Mouse (Mus musculus) lung, embryonic 14.5 days (tissue): ENCODE measurements around the gene Nfkbil1. TPM values are rescaled to one million over a fixed set of nuclear protein-coding genes. Genes with fewer than 3 reads are reported as not detected.

Experiments
- ATAC-seq: fragments of 200-750 bp; cut with Nextera tagmentation; 2 replicates; pipeline ENCODE4 v1.8.0; 2017; ENCODE audit warnings: mild to moderate bottlenecking, moderate TSS enrichment, moderate library complexity; ENCODE audit not compliant: insufficient read depth
- DNase-seq: peaks from one replicate; pipeline ENCODE4 v3.0.0-alpha.2; 2015
- H3K27ac ChIP-seq: fragments of 300-500 bp; sonication (generic); 2 replicates; pipeline ENCODE4 v1.5.1; 2014; ENCODE audit warnings: low read depth, mild to moderate bottlenecking, moderate library complexity
- H3K27me3 ChIP-seq: fragments of 300-500 bp; sonication (generic); 2 replicates; pipeline ENCODE4 v1.6.1; 2014; ENCODE audit warnings: low read length, control low read depth; ENCODE audit not compliant: insufficient read depth
- H3K36me3 ChIP-seq: fragments of 300-500 bp; sonication (generic); 2 replicates; pipeline ENCODE4 v1.6.1; 2014; ENCODE audit warnings: control low read depth; ENCODE audit not compliant: insufficient read depth
- H3K4me1 ChIP-seq: fragments of 300-500 bp; sonication (generic); 2 replicates; pipeline ENCODE4 v1.6.1; 2014; ENCODE audit warnings: antibody characterized with exemption, control low read depth; ENCODE audit not compliant: insufficient read depth
- H3K4me2 ChIP-seq: fragments of 300-500 bp; sonication (generic); 2 replicates; pipeline ENCODE4 v1.6.1; 2014; ENCODE audit warnings: mild to moderate bottlenecking
- H3K4me3 ChIP-seq: fragments of 300-500 bp; sonication (generic); 2 replicates; pipeline ENCODE4 v1.5.1; 2014; ENCODE audit warnings: low read depth, low read length
- H3K9ac ChIP-seq: fragments of 300-500 bp; sonication (generic); 2 replicates; pipeline ENCODE4 v1.6.1; 2014
- H3K9me3 ChIP-seq: fragments of 300-500 bp; sonication (generic); 2 replicates; pipeline ENCODE4 v1.6.1; 2016; ENCODE audit warnings: low read depth, low read length, control low read depth
- CTCF ChIP-seq: IDR thresholded peaks from 2 replicates; pipeline ENCODE4 v1.5.1; 2016; ENCODE audit warnings: antibody characterized with exemption, low read depth
- WGBS: fragments of 180-500 bp; shearing (Covaris S2); extraction: QIAGEN DNeasy Blood & Tissue Kit; methylation state at CpG from one replicate; pipeline ENCODE4 v1.1.7; 2014; 5-methylcytosine and 5-hydroxymethylcytosine counted together
- polyA plus RNA-seq: library from polyadenylated mRNA; unstranded; fragments of >200 nt; fragmentation: Nextera tagmentation; extraction: Ambion mirVana; gene quantifications from 2 replicates; pipeline ENCODE4 v1.2.1, GENCODE M21; 2014

The Nfkbil1 gene
- polyA plus RNA-seq, 1 experiment from 2014 or later, result 4.5 TPM

DNA sequence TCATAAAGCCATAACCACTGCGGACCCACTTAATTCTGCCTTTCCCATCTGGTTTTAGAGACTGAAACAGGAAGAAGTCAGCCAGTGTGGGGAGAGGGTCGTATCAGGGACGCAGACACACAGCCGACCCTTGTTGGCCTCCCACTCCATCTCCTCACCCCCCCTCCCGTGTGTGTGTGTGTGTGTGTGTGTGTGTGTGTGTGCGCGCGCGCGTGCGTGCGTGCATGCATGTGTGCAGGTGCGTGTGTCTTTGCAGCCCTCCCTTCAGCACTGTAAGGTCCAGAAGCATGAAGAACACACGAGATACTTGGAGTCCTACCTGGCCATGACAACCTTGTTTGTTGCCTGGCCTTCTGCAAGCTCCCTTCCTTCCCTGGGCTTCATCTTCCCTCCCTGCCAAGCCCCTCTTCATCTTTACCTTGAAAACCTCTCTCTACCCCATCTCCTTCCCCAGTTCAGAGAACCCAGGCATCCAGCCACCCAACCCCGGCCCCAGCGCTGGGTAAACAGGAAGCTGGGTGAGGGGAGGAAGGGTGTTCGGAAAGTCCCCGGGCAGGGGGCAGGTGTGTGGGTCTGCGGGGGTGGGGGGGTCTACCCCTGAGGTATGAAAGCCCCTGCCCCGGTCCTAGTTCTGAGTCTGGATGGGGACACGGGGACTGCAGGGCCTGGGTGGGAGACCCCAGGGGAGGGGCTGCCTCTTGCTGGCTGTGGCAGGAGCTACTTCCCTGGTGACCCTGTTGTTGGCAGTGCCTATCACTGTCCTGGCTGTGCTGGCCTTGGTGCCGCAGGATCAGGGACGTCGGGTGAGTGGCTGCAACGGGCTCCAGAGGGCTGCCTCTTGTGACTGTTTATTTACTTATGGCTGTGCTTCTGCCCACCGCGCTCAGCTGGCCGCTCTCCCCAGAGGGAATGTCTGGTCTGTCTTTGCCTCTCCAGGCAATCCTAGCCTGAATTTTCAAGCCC lies 41.4 kb downstream of the Nfkbil1 start, which contains the start of gene Ltb:
TSS of gene Ltb (plus strand) at position 559 of the 963 bp plus-strand sequence.
- H3K36me3 ChIP-seq, result no peaks in the 10 kb centered on the region
- no peak for TF ChIP-seq CTCF
- no peaks in the 10 kb centered on the region for H3K9me3 ChIP-seq
- peak within 1 kb of the TSS; percentile 41; the same call in 1 of the 2 replicates for H3K4me3 ChIP-seq
- no peak within 1 kb of the TSS for H3K9ac ChIP-seq
- H3K27me3 ChIP-seq, result peaks cover 33% of the 10 kb centered on the region
- ATAC-seq (no peak), DNase-seq (no peak)
- H3K4me1 ChIP-seq, result no peaks in the 10 kb centered on the region; the same call in none of the 2 replicates
- H3K4me2 ChIP-seq, result peak within 1 kb of the TSS; percentile 77; the same call in 1 of the 2 replicates
- WGBS, result 41% methylated on average over 28 of the region's 28 CpGs
- H3K27ac ChIP-seq, result no peak within 1 kb of the TSS

DNA sequence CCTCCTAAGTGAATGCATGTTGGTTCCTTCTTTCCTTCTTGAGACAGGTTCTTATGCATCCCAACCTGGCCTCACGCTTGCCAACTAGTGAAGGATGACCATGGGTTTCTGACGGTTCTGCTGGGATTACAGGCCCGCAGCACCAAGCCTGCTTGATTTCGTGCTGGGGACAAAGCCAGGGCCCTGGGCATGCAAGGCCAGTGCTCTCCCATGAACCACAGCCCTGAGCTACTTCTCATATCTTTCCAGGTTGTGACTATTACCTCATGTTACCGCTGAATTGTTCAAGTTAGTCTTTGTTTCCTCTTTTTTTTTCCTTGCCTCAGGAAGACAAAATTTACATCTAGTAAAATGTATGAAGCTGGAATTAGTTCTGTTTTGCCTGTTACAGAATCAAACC lies 42.7 kb downstream of the Nfkbil1 start:
- no peak for TF ChIP-seq CTCF
- no peaks in the 10 kb centered on the region; the same call in none of the 2 replicates for H3K4me1 ChIP-seq
- no peaks in the 10 kb centered on the region for H3K36me3 ChIP-seq
- no peaks in the 10 kb centered on the region for H3K9me3 ChIP-seq
- H3K27me3 ChIP-seq, result peaks cover 30% of the 10 kb centered on the region
- DNase-seq, result no peak
- H3K4me2 ChIP-seq, result no peak overlapping the region
- no peak for ATAC-seq
- no peak overlapping the region for H3K27ac ChIP-seq
- H3K9ac ChIP-seq, result no peak overlapping the region
- 82% methylated on average over 5 of the region's 5 CpGs for WGBS
- H3K4me3 ChIP-seq, result no peak overlapping the region

DNA sequence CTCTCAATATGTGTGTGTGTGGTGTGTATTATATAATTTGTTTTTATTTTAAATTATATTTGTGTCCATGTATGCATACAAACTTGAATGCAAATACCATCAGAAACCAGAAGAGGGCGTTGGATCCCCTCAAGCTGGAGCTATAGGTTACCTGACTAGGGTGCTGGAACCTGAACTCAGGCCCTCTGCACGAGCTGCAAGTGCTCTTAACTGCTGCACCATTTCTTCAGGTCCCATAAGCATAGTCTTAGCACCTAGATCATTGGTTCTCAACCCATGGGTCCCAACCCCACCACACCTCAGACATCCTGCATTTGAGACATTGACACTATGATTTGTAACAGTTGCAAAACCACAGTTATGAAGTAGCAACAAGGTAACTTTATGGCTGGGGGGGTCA lies 43.9 kb downstream of the Nfkbil1 start:
- ATAC-seq, result no peak
- TF ChIP-seq CTCF, result peak; percentile 23; the same call in 1 of the 2 replicates
- Histone ChIP-seq H3K9ac (no peak overlapping the region), H3K4me1 (no peaks in the 10 kb centered on the region; the same call in none of the 2 replicates), H3K27ac (no peak overlapping the region), H3K27me3 (peaks cover 24% of the 10 kb centered on the region), H3K4me3 (no peak overlapping the region), H3K9me3 (no peaks in the 10 kb centered on the region), H3K36me3 (no peaks in the 10 kb centered on the region), H3K4me2 (no peak overlapping the region)
- DNase-seq, result no peak
- WGBS, result 50% methylated on average over 2 of the region's 2 CpGs

DNA sequence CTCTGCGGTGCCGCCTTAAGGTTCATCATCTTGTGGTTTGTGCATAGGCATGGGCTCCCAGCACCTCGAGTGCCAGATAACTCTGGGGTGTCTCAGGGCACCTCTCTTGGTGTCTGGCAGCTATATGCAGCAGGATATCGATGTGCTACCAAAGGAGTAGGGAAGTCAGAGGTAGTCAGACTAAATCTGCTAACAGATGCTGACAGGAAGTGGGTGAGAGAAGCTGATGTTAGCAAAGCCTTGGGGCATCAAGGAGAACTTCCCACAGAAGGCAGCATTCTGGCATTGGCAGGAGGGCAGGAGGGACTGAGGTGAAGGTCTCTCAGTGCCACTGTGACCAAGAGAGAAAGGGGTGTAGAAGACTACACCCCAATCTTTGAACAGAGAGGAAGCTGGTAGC lies 45.5 kb downstream of the Nfkbil1 start:
- H3K27ac ChIP-seq, result no peak overlapping the region
- WGBS, result 62% methylated on average over 4 of the region's 4 CpGs

DNA sequence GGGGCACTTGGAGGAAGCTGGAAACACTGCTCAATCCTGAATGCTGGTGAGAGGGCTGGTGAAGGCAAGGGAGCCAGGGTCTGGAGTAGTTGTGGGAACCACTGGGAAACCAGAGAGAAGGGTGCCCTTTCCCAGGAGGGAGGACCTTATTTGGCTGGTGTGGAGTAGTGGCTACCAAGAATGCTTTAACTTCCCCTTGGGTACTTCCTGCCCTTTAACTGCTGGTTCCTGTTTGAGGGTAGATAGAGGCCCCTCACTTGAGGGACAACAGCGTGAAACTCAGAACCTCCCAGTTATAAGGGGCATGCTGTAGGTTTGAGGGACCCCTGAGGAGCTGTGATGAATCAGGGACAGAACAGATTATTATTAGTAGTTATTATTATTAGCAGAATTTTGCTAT lies 46.4 kb downstream of the Nfkbil1 start:
- Histone ChIP-seq H3K4me3 (no peak overlapping the region), H3K27ac (no peak overlapping the region), H3K4me2 (no peak overlapping the region), H3K27me3 (no peaks in the 10 kb centered on the region), H3K36me3 (no peaks in the 10 kb centered on the region), H3K4me1 (peaks cover 3% of the 10 kb centered on the region; the same call in 1 of the 2 replicates), H3K9ac (no peak overlapping the region), H3K9me3 (no peaks in the 10 kb centered on the region)
- ATAC-seq (no peak), DNase-seq (no peak)
- WGBS, result 46% methylated on average over 1 of the region's 1 CpGs
- no peak for TF ChIP-seq CTCF

More for the DNA sequence above, 45.5 kb downstream of the Nfkbil1 start:
- peaks cover 8% of the 10 kb centered on the region for H3K27me3 ChIP-seq
- no peaks in the 10 kb centered on the region for H3K36me3 ChIP-seq
- H3K4me2 ChIP-seq, result no peak overlapping the region
- H3K4me3 ChIP-seq, result no peak overlapping the region
- no peak overlapping the region for H3K9ac ChIP-seq
- DNase-seq (no peak), ATAC-seq (no peak)
- no peak for TF ChIP-seq CTCF
- H3K4me1 ChIP-seq, result peaks cover 3% of the 10 kb centered on the region; the same call in 1 of the 2 replicates
- H3K9me3 ChIP-seq, result no peaks in the 10 kb centered on the region

DNA sequence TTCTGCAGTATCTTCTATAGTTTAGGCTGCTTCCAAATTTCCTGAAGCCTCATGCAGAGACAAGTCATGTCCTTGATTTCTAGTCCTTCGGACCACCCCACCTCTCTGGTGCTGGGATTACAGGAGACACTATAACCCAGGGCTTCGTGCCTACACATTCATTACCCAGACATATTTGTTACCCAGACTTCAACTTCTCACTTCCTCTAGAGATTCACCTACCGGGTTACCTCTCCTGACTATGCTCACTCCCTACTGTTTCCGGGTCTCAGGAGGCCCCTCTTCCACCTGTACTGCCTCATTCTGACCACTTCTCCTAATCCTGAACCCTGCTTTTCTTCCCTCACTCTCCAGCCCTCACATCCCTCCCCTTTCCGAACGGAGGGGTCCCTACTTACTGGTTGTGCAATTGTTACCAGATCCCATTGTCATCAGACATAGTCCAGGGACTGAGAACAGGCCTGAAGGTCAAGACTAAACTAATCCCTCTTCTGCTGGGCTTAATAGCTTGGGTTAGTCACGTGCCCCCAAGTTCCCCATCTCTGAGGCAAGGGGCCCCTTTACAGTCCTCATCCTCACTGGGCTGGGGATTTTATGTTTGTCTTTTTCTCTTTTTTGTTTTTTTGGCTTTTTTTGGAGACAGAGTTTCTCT lies 47.5 kb downstream of the Nfkbil1 start, which contains the start of gene Lst1:
TSS of gene Lst1 (minus strand) at position 481 of the 652 bp plus-strand sequence.
- no peak for TF ChIP-seq CTCF
- no peak for DNase-seq
- Histone ChIP-seq H3K9ac (no peak within 1 kb of the TSS), H3K27me3 (no peaks in the 10 kb centered on the region), H3K4me3 (no peak within 1 kb of the TSS), H3K36me3 (no peaks in the 10 kb centered on the region), H3K9me3 (no peaks in the 10 kb centered on the region), H3K27ac (no peak within 1 kb of the TSS), H3K4me1 (peaks cover 3% of the 10 kb centered on the region; the same call in 1 of the 2 replicates), H3K4me2 (no peak within 1 kb of the TSS)
- no peak for ATAC-seq
- 67% methylated on average over 7 of the region's 7 CpGs for WGBS

DNA sequence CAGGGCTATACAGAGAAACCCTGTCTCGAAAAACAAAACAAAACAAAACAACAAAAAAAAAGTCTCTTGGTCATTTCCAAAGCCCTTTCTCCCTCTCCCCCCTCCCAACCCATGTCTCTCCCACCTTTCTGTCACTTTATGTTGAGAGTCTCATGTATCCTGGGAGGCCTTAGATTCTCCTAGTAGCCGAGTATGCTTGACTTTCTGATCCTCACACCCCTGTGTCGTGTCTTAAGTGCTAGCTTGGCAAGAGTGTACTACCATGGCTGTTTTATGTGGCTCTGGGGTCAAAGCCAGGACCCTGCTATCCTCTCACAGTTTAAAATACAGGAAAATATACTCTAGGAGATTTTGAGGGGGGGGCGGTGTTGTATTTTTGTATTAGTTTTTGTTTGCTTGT lies 48.2 kb downstream of the Nfkbil1 start:
- no peak overlapping the region for H3K4me2 ChIP-seq
- DNase-seq, result no peak
- no peaks in the 10 kb centered on the region for H3K27me3 ChIP-seq
- no peak overlapping the region for H3K4me3 ChIP-seq
- WGBS, result 53% methylated on average over 4 of the region's 4 CpGs
- no peak for TF ChIP-seq CTCF
- H3K36me3 ChIP-seq, result no peaks in the 10 kb centered on the region
- H3K27ac ChIP-seq, result no peak overlapping the region
- no peak overlapping the region for H3K9ac ChIP-seq
- ATAC-seq, result no peak
- peaks cover 3% of the 10 kb centered on the region; the same call in 1 of the 2 replicates for H3K4me1 ChIP-seq
- H3K9me3 ChIP-seq, result no peaks in the 10 kb centered on the region
